Mouse (Mus musculus) liver, embryonic 15.5 days (tissue): ENCODE results near the gene Akap3. TPM values are rescaled to one million over a fixed set of nuclear protein-coding genes. Genes with fewer than 3 reads are reported as not detected.
A peak's percentile ranks its signal among the peaks of the same experiment; 100 is the strongest.

ENCODE experiments used
- ATAC-seq: fragments of 200-750 bp; cut with Nextera tagmentation; 2 replicates; pipeline ENCODE4 v1.8.0; 2017; ENCODE audit warnings: moderate number of reproducible peaks, mild to moderate bottlenecking, moderate library complexity; ENCODE audit not compliant: insufficient read depth
- H3K27ac ChIP-seq: fragments of 300-500 bp; sonication (generic); replicated peaks from 2 replicates; pipeline ENCODE4 v1.5.1; 2015; ENCODE audit warnings: mild to moderate bottlenecking, inconsistent platforms
- H3K27me3 ChIP-seq: fragments of 300-500 bp; sonication (generic); 2 replicates; pipeline ENCODE4 v1.6.1; 2015; ENCODE audit warnings: mild to moderate bottlenecking, inconsistent platforms
- H3K36me3 ChIP-seq: fragments of 300-500 bp; sonication (generic); replicated peaks from 2 replicates; pipeline ENCODE4 v1.6.1; 2015; ENCODE audit warnings: moderate library complexity, mild to moderate bottlenecking, inconsistent platforms
- H3K4me1 ChIP-seq: fragments of 300-500 bp; sonication (generic); replicated peaks from 2 replicates; pipeline ENCODE4 v1.6.1; 2015; ENCODE audit warnings: inconsistent platforms
- H3K4me2 ChIP-seq: fragments of 300-500 bp; sonication (generic); 2 replicates; pipeline ENCODE4 v1.6.1; 2015; ENCODE audit warnings: moderate library complexity, mild to moderate bottlenecking, inconsistent platforms
- H3K4me3 ChIP-seq: fragments of 300-500 bp; sonication (generic); replicated peaks from 2 replicates; pipeline ENCODE4 v1.5.1; 2015; ENCODE audit warnings: mild to moderate bottlenecking, inconsistent platforms
- H3K9ac ChIP-seq: fragments of 300-500 bp; sonication (generic); 2 replicates; pipeline ENCODE4 v1.6.1; 2015; ENCODE audit warnings: moderate library complexity, mild to moderate bottlenecking, inconsistent platforms
- H3K9me3 ChIP-seq: fragments of 300-500 bp; sonication (generic); replicated peaks from 2 replicates; pipeline ENCODE4 v1.6.1; 2016; ENCODE audit warnings: inconsistent platforms
- WGBS: fragments of 180-500 bp; shearing (Covaris S2); methylation state at CpG from one replicate; pipeline ENCODE4 v1.1.7; 2015; ENCODE audit warnings: mixed read lengths; ENCODE audit not compliant: insufficient replicate concordance; 5-methylcytosine and 5-hydroxymethylcytosine counted together
- polyA plus RNA-seq: library from polyadenylated mRNA; unstranded; fragments of >200 nt; fragmentation: Nextera tagmentation; extraction: Ambion mirVana; gene quantifications from 2 replicates; pipeline ENCODE4 v1.2.1, GENCODE M21; 2015

Akap3 gene
- polyA plus RNA-seq, 1 experiment from 2014 or later, result not detected

- 60% methylated on average over 4 of the region's 5 CpGs for WGBS
- no peak overlapping the region for H3K4me3 ChIP-seq
- no peak overlapping the region for H3K4me2 ChIP-seq
- H3K27ac ChIP-seq, result no peak overlapping the region
- no peak overlapping the region for H3K9ac ChIP-seq
- no peaks in the 10 kb centered on the region for H3K27me3 ChIP-seq
- H3K4me1 ChIP-seq, result no peaks in the 10 kb centered on the region
- no peaks in the 10 kb centered on the region for H3K36me3 ChIP-seq
- ATAC-seq, result no peak
- no peaks in the 10 kb centered on the region for H3K9me3 ChIP-seq
Observed at GRCm38 (mm10) chr6:126907378-126907777, 54.5 kb downstream of the Akap3 start.

- Histone ChIP-seq H3K9me3 (no peaks in the 10 kb centered on the region), H3K4me1 (no peaks in the 10 kb centered on the region), H3K27ac (no peak overlapping the region), H3K27me3 (no peaks in the 10 kb centered on the region), H3K9ac (no peak overlapping the region), H3K36me3 (no peaks in the 10 kb centered on the region), H3K4me3 (no peak overlapping the region), H3K4me2 (no peak overlapping the region)
- WGBS, result 40% methylated on average over 3 of the region's 3 CpGs
- no peak for ATAC-seq
Observed at GRCm38 (mm10) chr6:126907876-126908275, 55.0 kb downstream of the Akap3 start.

GRCm38 (mm10) chr6:126910727-126911126, 57.8 kb downstream of the Akap3 start:
- Histone ChIP-seq H3K4me3 (no peak overlapping the region), H3K4me1 (no peaks in the 10 kb centered on the region), H3K4me2 (no peak overlapping the region), H3K27ac (no peak overlapping the region), H3K36me3 (no peaks in the 10 kb centered on the region), H3K9me3 (no peaks in the 10 kb centered on the region), H3K27me3 (no peaks in the 10 kb centered on the region), H3K9ac (no peak overlapping the region)
- WGBS, result 43% methylated on average over 4 of the region's 4 CpGs
- ATAC-seq, result no peak

GRCm38 (mm10) chr6:126914928-126915327, 62.0 kb downstream of the Akap3 start:
- Histone ChIP-seq H3K36me3 (no peaks in the 10 kb centered on the region), H3K27me3 (no peaks in the 10 kb centered on the region), H3K9me3 (no peaks in the 10 kb centered on the region), H3K9ac (no peak overlapping the region), H3K27ac (no peak overlapping the region), H3K4me2 (no peak overlapping the region), H3K4me3 (no peak overlapping the region), H3K4me1 (no peaks in the 10 kb centered on the region)
- ATAC-seq, result no peak
- 64% methylated on average over 5 of the region's 5 CpGs for WGBS

- Histone ChIP-seq H3K36me3 (peaks cover 49% of the 10 kb centered on the region), H3K27ac (no peak within 1 kb of the TSS), H3K27me3 (no peaks in the 10 kb centered on the region), H3K4me2 (peak within 1 kb of the TSS; percentile 14; the same call in 1 of the 2 replicates), H3K9ac (no peak within 1 kb of the TSS), H3K9me3 (no peaks in the 10 kb centered on the region), H3K4me1 (no peaks in the 10 kb centered on the region), H3K4me3 (no peak within 1 kb of the TSS)
- ATAC-seq, result no peak; the same call in 1 of the 2 replicates
- 22% methylated on average over 21 of the region's 21 CpGs for WGBS
Observed at GRCm38 (mm10) chr6:126921111-126921881, 68.4 kb downstream of the Akap3 start, which contains the start of gene Dyrk4. TSS of gene Dyrk4 (minus strand) at chr6:126921839.

Other genes with a start within 250 kb of the Akap3 start
- gene Kcna1, start 206.7 kb upstream of the Akap3 start, polyA plus RNA-seq, result 0.06 TPM in 1 of 2 replicates, not detected in the other
- 0.10 and 0.16 TPM in 2 replicates for gene Kcna6, start 112.4 kb upstream of the Akap3 start, polyA plus RNA-seq
- gene Ndufa9, start 4.0 kb upstream of the Akap3 start, polyA plus RNA-seq, result 134 and 138 TPM in 2 replicates
- not detected in 2 replicates for gene Dyrk4, start 68.7 kb downstream of the Akap3 start, polyA plus RNA-seq
- 41.5 and 43.6 TPM in 2 replicates for gene Rad51ap1, start 86.5 kb downstream of the Akap3 start, polyA plus RNA-seq
- 14.2 TPM in 2 replicates for gene D6Wsu163e, start 86.9 kb downstream of the Akap3 start, polyA plus RNA-seq
- gene Fgf6, start 162.5 kb downstream of the Akap3 start, polyA plus RNA-seq, result 0.01 and 0.06 TPM in 2 replicates
- not detected in 2 replicates for gene Fgf23, start 219.8 kb downstream of the Akap3 start, polyA plus RNA-seq